Mouse (Mus musculus) small intestine, adult 2 months (tissue): Measurements from ENCODE around the gene Nt5c1b. TPM values are rescaled to one million over a fixed set of nuclear protein-coding genes. Genes with fewer than 3 reads are reported as not detected.

Source experiments
- H3K27ac ChIP-seq: fragments of 200-500 bp; 2 replicates; pipeline ENCODE4 v1.5.1; 2012; ENCODE audit warnings: low read depth, low read length, control low read depth, inconsistent platforms; ENCODE audit not compliant: insufficient read depth
- H3K27me3 ChIP-seq: fragments of 200-500 bp; 2 replicates; pipeline ENCODE4 v1.6.1; 2012; ENCODE audit warnings: mild to moderate bottlenecking, moderate library complexity, low read length, inconsistent platforms; ENCODE audit not compliant: control insufficient read depth, insufficient read depth
- H3K36me3 ChIP-seq: fragments of 200-500 bp; 2 replicates; pipeline ENCODE4 v1.6.1; 2012; ENCODE audit warnings: mild to moderate bottlenecking, low read length, control low read depth, inconsistent platforms; ENCODE audit not compliant: control insufficient read depth, insufficient read depth
- H3K4me1 ChIP-seq: fragments of 200-500 bp; 2 replicates; pipeline ENCODE4 v1.6.1; 2012; ENCODE audit warnings: low read length, inconsistent platforms, mixed read lengths; ENCODE audit not compliant: control insufficient read depth, insufficient read depth, insufficient read length
- H3K4me3 ChIP-seq: fragments of 200-500 bp; 2 replicates; pipeline ENCODE4 v1.5.1; 2012; ENCODE audit warnings: low read depth, mild to moderate bottlenecking, control low read depth, inconsistent platforms, low read length, moderate library complexity
- CTCF ChIP-seq: fragments of 200-500 bp; IDR thresholded peaks from 2 replicates; pipeline ENCODE4 v1.5.1; 2012; ENCODE audit warnings: low read depth, mild to moderate bottlenecking, control low read depth, inconsistent platforms, low read length, moderate library complexity, mixed read lengths; ENCODE audit not compliant: insufficient replicate concordance, insufficient read length; ENCODE audit errors: extremely low read depth
- POLR2A ChIP-seq: fragments of 200-500 bp; IDR thresholded peaks from 2 replicates; pipeline ENCODE4 v1.6.1; 2012; ENCODE audit warnings: low read depth, mild to moderate bottlenecking, control low read depth, inconsistent platforms, low read length, moderate library complexity
- WGBS: fragments of 180-500 bp; shearing (Covaris S2); methylation state at CpG from one replicate; pipeline ENCODE4 v1.1.7; 2018; 5-methylcytosine and 5-hydroxymethylcytosine counted together
- polyA plus RNA-seq: library from polyadenylated mRNA; depleted of rRNA; stranded (reverse); fragments of >200 nt; gene quantifications from 2 replicates; pipeline ENCODE4 v1.2.3, GENCODE M21; 2012; rRNA removed

Gene Nt5c1b
- polyA plus RNA-seq, result not detected in 2 replicates

GRCm38 (mm10) chr12:10369673-10370072 is at the start of gene Nt5c1b:
Gene Nt5c1b, plus strand, starts transcription at chr12:10369973.
- TF ChIP-seq CTCF (no peak), POLR2A (no peak)
- Histone ChIP-seq H3K36me3 (no peaks in the 10 kb centered on the region), H3K27ac (no peak within 1 kb of the TSS), H3K27me3 (no peaks in the 10 kb centered on the region), H3K4me1 (no peaks in the 10 kb centered on the region), H3K4me3 (no peak within 1 kb of the TSS)
- 65% methylated on average over 3 of the region's 3 CpGs for WGBS

- Histone ChIP-seq H3K4me3 (no peak overlapping the region), H3K27me3 (no peaks in the 10 kb centered on the region), H3K27ac (no peak overlapping the region), H3K4me1 (no peaks in the 10 kb centered on the region), H3K36me3 (no peaks in the 10 kb centered on the region)
- TF ChIP-seq CTCF (no peak), POLR2A (no peak)
- WGBS, result 77% methylated on average over 10 of the region's 10 CpGs
These were observed 42.1 kb upstream of the Nt5c1b start for GRCm38 (mm10) chr12:10327651-10328050.

GRCm38 (mm10) chr12:10329460-10329859 is 40.3 kb upstream of the Nt5c1b start:
- Histone ChIP-seq H3K4me3 (no peak overlapping the region), H3K27me3 (no peaks in the 10 kb centered on the region), H3K4me1 (no peaks in the 10 kb centered on the region), H3K36me3 (no peaks in the 10 kb centered on the region), H3K27ac (no peak overlapping the region)
- TF ChIP-seq CTCF, result no peak
- TF ChIP-seq POLR2A, result no peak
- WGBS, result 93% methylated on average over 2 of the region's 2 CpGs

GRCm38 (mm10) chr12:10340604-10341003 is 29.2 kb upstream of the Nt5c1b start:
- no peaks in the 10 kb centered on the region; the same call in 1 of the 2 replicates for H3K4me1 ChIP-seq
- 66% methylated on average over 5 of the region's 5 CpGs for WGBS
- no peak overlapping the region for H3K4me3 ChIP-seq
- TF ChIP-seq POLR2A (no peak), CTCF (no peak)
- H3K27ac ChIP-seq, result no peak overlapping the region
- H3K36me3 ChIP-seq, result no peaks in the 10 kb centered on the region
- H3K27me3 ChIP-seq, result no peaks in the 10 kb centered on the region

- no peaks in the 10 kb centered on the region for H3K27me3 ChIP-seq
- 60% methylated on average over 3 of the region's 3 CpGs for WGBS
- H3K4me1 ChIP-seq, result no peaks in the 10 kb centered on the region
- H3K4me3 ChIP-seq, result no peak overlapping the region
- TF ChIP-seq POLR2A (no peak), CTCF (no peak)
- no peak overlapping the region for H3K27ac ChIP-seq
- no peaks in the 10 kb centered on the region for H3K36me3 ChIP-seq
These were observed 19.1 kb upstream of the Nt5c1b start for GRCm38 (mm10) chr12:10350706-10351105.

- H3K27me3 ChIP-seq, result no peaks in the 10 kb centered on the region
- 60% methylated on average over 6 of the region's 6 CpGs for WGBS
- no peak for TF ChIP-seq CTCF
- TF ChIP-seq POLR2A, result no peak
- H3K27ac ChIP-seq, result no peak overlapping the region
- H3K4me1 ChIP-seq, result no peaks in the 10 kb centered on the region
- no peaks in the 10 kb centered on the region for H3K36me3 ChIP-seq
- H3K4me3 ChIP-seq, result no peak overlapping the region
These were observed 12.0 kb upstream of the Nt5c1b start for GRCm38 (mm10) chr12:10357756-10358155.

GRCm38 (mm10) chr12:10390671-10391441 is 21.1 kb downstream of the Nt5c1b start, which contains the start of gene Rdh14:
Gene Rdh14, plus strand, starts transcription at chr12:10390772.
- Histone ChIP-seq H3K4me3 (peak within 1 kb of the TSS; percentile 93), H3K36me3 (peaks cover 8% of the 10 kb centered on the region), H3K27me3 (no peaks in the 10 kb centered on the region), H3K27ac (peak within 1 kb of the TSS; percentile 98), H3K4me1 (no peaks in the 10 kb centered on the region; the same call in 1 of the 2 replicates)
- TF ChIP-seq POLR2A (peak; percentile 97), CTCF (peak; percentile 57; the same call in 1 of the 2 replicates)
- under 1% methylated on average over 53 of the region's 53 CpGs for WGBS

- no peak for TF ChIP-seq POLR2A
- no peak for TF ChIP-seq CTCF
- Histone ChIP-seq H3K27me3 (no peaks in the 10 kb centered on the region), H3K4me3 (no peak overlapping the region), H3K4me1 (no peaks in the 10 kb centered on the region), H3K27ac (no peak overlapping the region), H3K36me3 (no peaks in the 10 kb centered on the region)
- WGBS, result 79% methylated on average over 1 of the region's 1 CpGs
These were observed 31.0 kb downstream of the Nt5c1b start for GRCm38 (mm10) chr12:10400788-10401187.
